Mouse (Mus musculus): Measurements from ENCODE around the gene Adamts3.

The Adamts3 gene

DNA sequence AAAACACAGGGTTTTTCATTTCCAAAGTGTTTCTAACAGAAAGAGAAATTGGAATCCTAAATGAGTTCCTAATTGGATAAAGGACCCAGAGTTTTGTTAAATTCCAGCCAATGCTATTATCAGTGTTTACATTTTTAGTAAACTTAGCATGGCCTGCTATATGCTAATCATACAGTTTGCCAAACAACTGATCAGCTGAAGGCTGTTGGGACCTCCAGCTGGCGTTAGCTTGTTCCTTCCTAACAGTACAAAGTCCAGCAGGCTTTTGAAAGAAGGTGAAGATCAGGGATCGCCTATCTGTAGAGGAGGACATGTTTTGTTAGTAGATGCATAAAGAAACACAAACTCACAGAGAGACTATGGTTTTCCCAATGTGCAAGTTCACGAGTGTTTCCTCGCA is 173.7 kb downstream of the Adamts3 start:
- DNase-seq (ENCODE audit: low read depth, low spot score): no peak

DNA sequence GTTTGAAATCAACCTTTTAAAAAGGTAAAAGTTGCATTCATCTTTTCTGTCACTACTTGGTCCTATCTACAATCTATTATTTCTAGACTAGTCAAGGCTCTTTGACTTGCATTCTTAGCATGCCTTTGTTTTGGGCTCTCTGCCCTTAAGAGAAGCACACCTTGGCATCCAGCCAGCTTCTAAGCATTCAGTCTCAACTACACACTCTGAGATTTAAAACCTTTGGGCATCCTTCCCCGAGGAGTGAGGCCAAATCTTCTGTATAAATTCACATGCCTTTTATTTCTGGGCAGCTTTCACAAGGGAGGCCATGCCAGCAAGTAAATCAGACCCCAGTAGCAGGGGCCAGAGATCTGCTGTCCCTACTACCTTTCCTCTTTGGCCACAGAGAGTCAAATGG is 178.9 kb downstream of the Adamts3 start:
- DNase-seq (ENCODE audit: low read depth, low spot score): no peak

DNA sequence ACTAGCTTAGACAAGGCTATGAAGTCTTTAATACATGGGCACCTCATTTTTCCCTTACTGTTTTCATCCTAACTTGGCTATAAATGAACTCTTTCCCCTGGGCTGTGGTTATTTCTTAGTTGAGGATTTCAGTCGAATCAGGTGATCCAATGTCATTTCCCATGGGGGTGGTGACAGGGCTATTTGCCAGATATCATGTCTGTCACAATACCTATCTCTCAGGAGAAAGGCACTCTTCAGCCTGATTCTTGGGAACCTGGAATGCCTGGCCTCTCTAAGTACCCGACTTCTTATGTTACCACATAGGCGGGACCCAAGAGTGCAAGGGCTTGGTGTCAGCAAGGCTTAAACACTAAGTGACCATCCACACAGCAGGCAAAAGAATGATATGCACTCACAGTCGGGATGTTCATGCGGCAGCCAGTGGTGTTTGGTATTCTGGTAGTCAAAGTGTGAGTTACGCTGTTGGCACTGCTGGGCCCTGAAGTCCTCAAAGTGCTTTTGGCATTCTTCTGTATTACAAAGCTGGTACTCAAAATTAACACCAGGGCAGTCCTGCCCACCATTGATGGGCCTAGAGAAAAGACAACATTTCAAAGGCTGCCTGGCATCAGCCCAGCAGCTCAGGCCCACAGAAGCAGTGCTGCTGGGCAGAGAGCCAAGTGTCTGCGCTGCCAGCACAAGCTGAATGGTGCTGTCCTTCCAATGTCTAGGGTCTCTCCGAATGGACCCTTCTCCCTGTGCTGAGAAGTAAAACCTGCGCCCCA is 181.7 kb downstream of the Adamts3 start:
- DNase-seq (ENCODE audit: low read depth, low spot score): no peak

DNA sequence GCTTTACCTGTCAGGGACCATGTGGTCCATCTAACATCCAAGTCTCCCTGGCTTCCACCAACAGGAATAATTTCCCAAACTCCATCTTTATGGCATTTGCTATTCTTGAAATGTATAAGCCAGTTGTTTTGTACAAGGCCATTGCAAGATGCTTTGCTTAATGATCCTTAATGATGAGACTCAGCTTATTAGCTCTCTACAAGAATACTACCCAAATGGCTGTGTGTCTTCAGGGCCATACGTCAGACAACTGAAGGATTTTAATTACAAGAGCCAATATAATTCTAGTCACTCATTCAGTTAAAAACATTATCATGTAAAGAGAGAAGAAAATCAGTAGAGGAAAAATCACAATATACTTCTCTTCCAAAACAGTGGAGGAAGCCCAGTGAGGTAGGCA is 195.3 kb downstream of the Adamts3 start:
- no peak for DNase-seq (ENCODE audit: low read depth, low spot score)

DNA sequence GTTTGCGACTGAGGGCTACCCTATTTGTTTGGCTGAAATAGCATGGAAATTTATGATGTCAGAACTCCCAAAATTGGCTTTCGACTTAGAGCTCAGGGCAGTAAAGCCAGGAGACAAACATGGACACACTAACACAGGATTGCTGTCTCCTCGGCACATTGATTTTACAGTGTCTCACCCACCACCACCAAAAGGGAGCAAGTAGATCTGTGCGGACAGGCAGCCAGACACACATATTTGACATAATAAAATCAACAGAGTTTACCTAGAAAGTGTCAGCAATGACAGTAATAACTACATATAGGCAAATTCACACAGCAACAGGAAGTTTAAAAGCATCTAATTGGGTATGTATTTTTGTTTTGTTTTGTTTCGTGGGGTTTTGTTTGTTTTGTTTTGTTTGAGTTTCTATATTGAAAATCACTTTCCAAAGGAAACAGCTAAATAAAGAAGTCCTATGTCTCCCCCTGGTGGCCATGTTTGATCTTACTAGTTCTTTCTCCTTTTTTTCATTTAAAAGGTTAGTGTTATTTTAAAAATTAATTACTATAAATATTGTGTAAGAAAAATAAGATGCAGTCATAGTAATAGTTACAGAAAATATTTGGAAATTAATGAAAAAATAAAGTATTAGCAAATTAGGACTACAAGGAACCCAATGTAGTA is 203.1 kb downstream of the Adamts3 start:
- DNase-seq (ENCODE audit: low read depth, low spot score): peak; percentile 29

DNA sequence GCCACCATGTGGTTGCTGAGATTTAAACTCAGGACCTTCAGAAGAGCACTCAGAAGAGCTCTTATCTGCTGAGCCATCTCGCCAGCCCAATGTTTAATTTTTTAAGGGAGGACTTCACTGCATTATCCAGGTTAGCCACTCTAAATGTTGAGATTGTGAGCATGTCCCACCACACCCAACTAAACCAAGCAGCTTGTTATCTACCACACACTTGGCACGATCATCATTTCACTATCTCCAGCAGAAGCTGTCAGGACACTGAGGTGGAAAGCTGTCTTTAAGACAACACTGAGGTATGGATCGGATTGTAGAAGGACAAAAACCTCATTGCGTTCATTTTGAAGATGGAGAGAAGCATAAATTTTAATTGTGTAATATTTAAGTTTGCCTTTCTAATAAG is 205.0 kb downstream of the Adamts3 start:
- DNase-seq (ENCODE audit: low read depth, low spot score): no peak

DNA sequence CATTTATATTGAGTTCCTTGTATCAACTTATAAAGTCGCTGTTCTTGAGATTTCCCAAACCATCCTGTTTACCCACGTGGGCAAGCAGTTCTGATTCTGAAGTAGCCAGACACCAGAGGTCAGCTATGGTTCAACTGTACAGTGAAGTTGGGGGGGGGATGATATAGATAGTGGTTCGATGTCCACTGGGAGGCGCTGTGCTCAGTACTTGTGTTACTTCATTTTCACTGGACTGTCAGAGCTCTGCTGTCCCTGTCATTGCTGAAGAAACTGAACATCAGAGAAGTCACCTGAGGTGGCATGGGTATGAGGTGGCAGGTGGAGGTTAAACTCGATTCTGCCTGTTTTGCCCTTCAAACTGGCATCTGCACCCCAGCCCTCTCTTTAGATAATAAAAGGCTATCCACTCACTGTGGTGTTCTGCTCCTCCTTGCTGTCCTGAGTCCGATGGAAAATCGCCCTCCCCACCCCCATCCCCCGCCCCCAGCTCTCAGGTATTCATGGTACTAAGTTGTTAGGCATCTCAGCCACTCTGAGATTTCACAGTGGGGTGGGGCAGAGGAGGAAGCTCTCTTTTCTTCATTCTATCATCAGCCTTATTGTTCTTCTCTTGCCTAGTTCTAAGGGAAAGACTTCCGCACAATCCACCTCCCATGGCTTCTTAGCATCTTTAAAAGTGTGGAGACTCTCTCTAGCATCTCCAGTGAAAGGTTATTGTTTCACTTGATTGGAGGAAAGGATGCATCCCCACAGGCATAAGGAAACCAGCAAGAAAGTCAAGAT is 208.9 kb downstream of the Adamts3 start:
- DNase-seq (ENCODE audit: low read depth, low spot score): no peak

DNA sequence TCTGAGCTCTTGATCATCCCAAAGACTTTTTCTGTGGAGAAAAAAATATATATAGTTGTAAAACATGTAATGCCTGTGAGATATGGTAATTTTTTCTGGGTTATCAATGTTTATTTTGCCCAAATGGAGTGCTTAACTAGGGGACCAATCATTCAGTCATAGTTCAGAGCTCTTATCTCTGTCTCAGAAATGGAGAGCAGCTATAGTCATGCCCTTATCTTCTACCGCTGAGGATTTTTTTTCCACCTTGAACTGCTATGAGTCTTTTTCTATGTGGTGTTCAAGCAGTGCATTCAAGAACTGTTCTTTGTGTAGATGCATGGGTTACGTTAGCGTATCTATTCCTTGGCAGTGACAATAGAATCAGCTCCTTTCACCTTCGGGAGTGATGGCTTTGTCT is 210.2 kb downstream of the Adamts3 start:
- no peak for DNase-seq (ENCODE audit: low read depth, low spot score)

DNA sequence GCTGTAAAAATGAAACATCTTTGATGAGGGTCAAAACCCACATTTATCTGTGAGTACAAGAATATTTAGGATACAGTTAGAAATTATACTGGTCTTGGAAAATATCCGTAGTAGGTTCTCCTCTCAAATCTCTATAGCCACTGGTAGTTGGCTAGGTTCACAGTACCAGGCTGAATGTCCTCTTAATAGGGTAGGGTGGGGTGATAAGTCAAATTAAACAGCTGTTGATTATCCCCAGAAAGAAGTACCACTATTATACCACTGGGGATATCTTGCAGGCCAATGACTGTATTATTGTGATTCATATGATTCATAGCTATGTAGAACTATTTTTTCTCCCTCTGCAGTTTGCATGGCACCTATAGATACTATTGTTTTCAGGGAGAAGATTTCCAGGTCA is 228.8 kb downstream of the Adamts3 start:
- DNase-seq (ENCODE audit: low read depth, low spot score): no peak

DNA sequence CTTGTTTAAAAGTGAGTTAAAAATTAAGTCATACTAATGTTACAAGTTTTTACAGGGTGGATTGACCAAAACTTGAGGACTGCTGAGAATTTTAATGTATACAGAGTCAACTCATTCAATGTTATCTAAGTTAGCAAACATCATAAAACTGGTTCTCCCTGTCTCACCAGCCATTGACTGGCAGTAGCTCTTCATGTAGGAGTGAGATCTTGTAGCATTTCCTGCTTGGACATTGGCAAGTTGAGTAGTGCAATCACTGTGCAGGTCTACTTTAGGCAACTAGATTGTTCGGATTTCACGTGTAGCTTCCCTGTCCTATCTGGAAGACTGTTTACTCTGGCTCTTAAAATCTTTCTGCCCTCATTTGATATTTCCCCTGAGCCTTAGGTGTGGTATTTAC is 229.3 kb downstream of the Adamts3 start:
- no peak for DNase-seq (ENCODE audit: low read depth, low spot score)

DNA sequence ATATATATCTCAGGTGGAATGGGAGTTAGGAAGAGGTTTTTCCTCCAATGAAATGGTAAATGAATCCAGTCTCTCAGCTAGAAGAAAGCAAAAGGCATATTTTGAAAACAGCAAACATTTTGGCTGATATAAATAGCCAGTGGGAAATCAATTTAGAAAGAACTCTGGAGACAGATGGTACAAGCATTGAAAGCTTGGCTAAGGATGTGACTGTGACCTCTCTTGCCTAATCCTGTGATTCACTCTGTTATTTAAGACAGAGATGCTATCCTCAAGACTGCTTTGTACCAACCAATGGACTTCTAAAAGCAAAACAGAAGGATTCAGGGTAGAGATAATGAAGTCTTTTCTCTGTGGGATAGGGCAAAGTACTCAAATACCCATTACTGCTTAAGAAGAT is 236.2 kb downstream of the Adamts3 start:
- DNase-seq (ENCODE audit: low read depth, low spot score): no peak

DNA sequence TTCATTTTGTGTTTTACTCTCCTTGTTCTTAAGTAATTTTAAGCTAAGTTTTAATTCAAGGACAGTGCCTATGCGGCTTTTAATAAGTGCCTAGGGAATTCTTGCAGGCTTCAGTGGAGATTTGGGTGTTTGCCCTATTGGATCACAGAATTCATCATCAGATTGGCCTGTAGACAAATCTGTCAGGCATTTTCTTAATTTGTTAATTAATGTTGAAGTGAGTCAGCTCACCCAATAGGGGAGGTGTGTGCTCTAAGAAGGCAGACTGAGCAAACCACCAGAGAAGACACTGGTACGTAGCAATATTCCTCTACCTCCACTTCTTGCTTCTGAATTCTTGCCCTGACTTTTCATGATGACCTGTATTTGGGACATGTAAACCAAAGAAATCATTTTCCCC is 247.7 kb downstream of the Adamts3 start:
- no peak for DNase-seq (ENCODE audit: low read depth, low spot score)

DNA sequence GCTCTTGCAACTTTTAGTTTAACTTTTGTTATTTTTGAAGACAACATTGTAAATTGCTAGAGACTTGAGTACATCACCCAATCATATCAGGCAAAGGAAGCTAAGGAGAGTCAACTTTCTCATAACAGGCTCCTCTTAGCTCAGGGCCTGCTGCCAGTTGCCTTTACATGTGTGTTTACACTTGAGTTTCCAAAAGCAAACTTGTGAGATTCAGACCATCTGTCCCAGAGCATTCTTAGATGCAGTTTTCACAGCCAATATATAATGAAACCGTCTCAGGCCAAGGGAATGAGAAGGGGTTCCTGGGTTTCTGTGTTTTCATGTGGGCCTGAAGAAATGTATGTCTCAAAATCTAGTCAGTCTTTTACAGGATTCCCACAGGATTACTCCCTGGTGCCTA is 251.5 kb downstream of the Adamts3 start:
- DNase-seq (ENCODE audit: low read depth, low spot score): no peak

Data from c-Kit-negative CD71-positive TER-119-positive erythroid progenitor cells, embryonic 14.5 days (primary cell).